Comparison of ENCODE assay signal across 8 mouse cellular contexts in the genomic region with DNA sequence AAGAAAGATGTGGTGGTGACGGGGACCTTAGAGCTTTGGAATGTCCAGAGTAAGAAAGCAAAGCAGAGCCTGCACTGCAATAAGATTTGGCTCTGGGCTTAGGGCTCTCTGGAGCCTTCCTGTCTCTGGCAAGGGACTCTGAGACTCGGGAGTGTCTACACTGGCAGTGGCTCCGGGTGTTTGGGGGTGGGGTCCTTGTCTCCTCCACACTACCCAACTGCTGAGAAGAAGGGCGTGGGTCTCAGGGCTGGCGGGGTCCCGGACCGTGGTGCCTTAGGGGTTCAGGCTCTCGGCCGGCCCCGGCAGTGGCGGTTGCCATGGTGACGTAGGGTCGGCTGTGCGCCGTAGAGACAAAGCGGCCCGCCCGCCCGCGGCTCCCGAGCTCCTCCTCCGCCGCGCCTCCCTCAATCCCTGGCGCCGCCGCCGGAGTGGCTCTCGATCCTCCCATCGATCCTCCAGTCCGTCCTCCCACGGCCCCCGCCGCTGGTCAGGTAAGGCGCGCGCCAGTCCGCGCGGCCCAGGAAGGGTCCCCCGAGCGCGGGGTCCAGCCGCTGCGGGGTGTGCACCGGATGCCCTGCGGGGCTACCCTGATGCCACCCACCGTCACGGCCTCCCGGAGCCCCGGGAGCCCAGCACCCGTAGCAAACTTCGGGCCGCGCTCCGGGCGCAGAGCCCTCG. TPM values are rescaled to one million over a fixed set of nuclear protein-coding genes. Genes with fewer than 3 reads are reported as not detected.
DNase-seq lines count a peak whose midpoint lies in the region; ATAC-seq lines count a peak whose summit lies in the region.

TSS of gene Rnf182 (plus strand) at position 134 of the 678 bp plus-strand sequence.

- peak; percentile 64 for ATAC-seq in common myeloid progenitor, adult 5-6 weeks (replicated peaks; ENCODE audit: low read depth, poor library complexity, severe bottlenecking)

- H3K36me3 ChIP-seq in macrophage (ENCODE audit: inconsistent target) = no peaks in the 10 kb centered on the region

- peak; percentile 52 for DNase-seq in adrenal gland, adult 8-10 months
- DNase-seq in gastrocnemius, postnatal 10 days = peak; percentile 76
- peak; percentile 55 for DNase-seq in induced T-regulatory cell, adult 2 months (ENCODE audit: low read depth)
- DNase-seq in left cerebral cortex, adult 9 months (ENCODE audit: low spot score in 2 of 2) = peak; percentile 31 to 71
- DNase-seq in right cerebral cortex, postnatal 10 days (ENCODE audit: low spot score in 2 of 2) = peak; percentile 89 to 90
- no peak for DNase-seq in adipocyte (ENCODE audit: low spot score)

- no peaks in the 10 kb centered on the region for H3K79me2 ChIP-seq in macrophage (ENCODE audit: inconsistent target)

- no peak within 1 kb of the TSS for H3K27ac ChIP-seq in macrophage

- 2% methylated on average over 49 of the region's 58 CpGs for WGBS in macrophage (ENCODE audit: missing documents)

- H3K4me3 ChIP-seq in macrophage (ENCODE audit: inconsistent target) = peak within 1 kb of the TSS; percentile 9; the same call in 1 of the 2 replicates

RNA-seq across cellular contexts. Expression of gene Rnf182, which starts in this region (rescaled TPM):
- 1 to 10 TPM in 2 of 4 experiments, under 1 TPM in 2; 0.23 to 1.3 (median 0.79) TPM for total RNA-seq in adrenal gland, adult 8-10 months (2022)
- not detected in 2 replicates for total RNA-seq in common myeloid progenitor, adult 5-6 weeks (2017)
- under 1 TPM; 0.34 to 0.61 TPM for total RNA-seq in gastrocnemius, postnatal 10 days (2021)
- total RNA-seq in macrophage (2018; cell fraction: chromatin; rRNA removed) = not detected
- total RNA-seq in macrophage (2018; cell fraction: cytosol; rRNA removed) = under 1 TPM in 1 of 26 experiments, not detected in 25; 0.05 TPM
- not detected for total RNA-seq in macrophage (2018; cell fraction: nucleus; rRNA removed)
- not detected in 3 replicates for polyA plus RNA-seq in macrophage (2018)

Comparison
In these comparisons a context has a peak if more than half of its experiments do, and no peak if none do; other contexts are left out.
1. Peak in ATAC-seq in common myeloid progenitor, adult 5-6 weeks; RNA of the gene not detected or under 1 TPM.
2. Peak in DNase-seq in gastrocnemius, postnatal 10 days; RNA of the gene not detected or under 1 TPM.